ENCODE assay signal across 36 mouse cellular contexts in the genomic region with DNA sequence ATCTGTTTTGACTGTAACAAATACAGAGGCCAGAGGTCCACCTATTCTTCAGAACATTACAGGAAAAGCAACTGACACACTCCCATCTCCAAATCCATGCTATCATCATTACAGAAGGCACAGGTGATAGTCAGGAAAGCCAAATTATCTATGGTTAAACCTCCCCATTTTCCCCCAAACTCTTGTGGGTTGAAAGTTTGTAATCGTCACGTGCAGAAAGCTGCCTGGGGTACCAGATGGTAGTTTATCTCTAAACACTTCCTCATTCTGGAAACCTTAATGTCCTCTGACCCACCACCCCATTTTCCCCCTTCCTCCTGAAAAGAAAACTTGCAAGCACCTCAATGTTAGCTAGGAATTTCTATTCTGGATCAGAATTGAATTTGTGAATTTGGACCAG. TPM values are rescaled to one million over a fixed set of nuclear protein-coding genes. Genes with fewer than 3 reads are reported as not detected.
"Had no signal": no experiment of that assay in that cellular context is flagged by ENCODE, and none has a peak within 500 bp of the region (broad histone marks: within the 10 kb centered on the region; RNA-seq: fewer than 3 reads in every experiment).

No protein-coding gene starts in this region.

- H3K4me3 ChIP-seq: limb, embryonic 10.5 days; limb, embryonic 12.5 days; limb, embryonic 13.5 days; limb, embryonic 15.5 days; liver, embryonic 12.5 days; liver, embryonic 13.5 days; liver, embryonic 15.5 days; lung, embryonic 15.5 days; megakaryocyte, embryonic 14.5 days; midbrain, embryonic 10.5 days; midbrain, embryonic 12.5 days; midbrain, embryonic 13.5 days; midbrain, embryonic 15.5 days; myocyte had no signal

- H3K36me3 ChIP-seq: limb, embryonic 10.5 days; limb, embryonic 12.5 days; limb, embryonic 13.5 days; limb, embryonic 15.5 days; liver, embryonic 12.5 days; liver, embryonic 13.5 days; liver, embryonic 15.5 days; lung, embryonic 15.5 days; midbrain, embryonic 10.5 days; midbrain, embryonic 12.5 days; midbrain, embryonic 13.5 days; midbrain, embryonic 15.5 days had no signal

- ATAC-seq: liver, embryonic 12.5 days; liver, postnatal 0 days; lung, postnatal 0 days; midbrain, embryonic 13.5 days; midbrain, embryonic 15.5 days; midbrain, embryonic 16.5 days had no signal

- H3K9ac ChIP-seq: limb, embryonic 12.5 days; limb, embryonic 13.5 days; limb, embryonic 15.5 days; liver, embryonic 12.5 days; liver, embryonic 13.5 days; liver, embryonic 14.5 days; liver, embryonic 15.5 days; liver, postnatal 0 days; lung, embryonic 14.5 days; lung, embryonic 15.5 days; midbrain, embryonic 12.5 days; midbrain, embryonic 13.5 days; midbrain, embryonic 15.5 days had no signal

- H3K27ac ChIP-seq: limb, embryonic 10.5 days; limb, embryonic 12.5 days; limb, embryonic 13.5 days; limb, embryonic 15.5 days; liver, embryonic 12.5 days; liver, embryonic 13.5 days; liver, embryonic 14.5 days; liver, embryonic 15.5 days; lung, embryonic 15.5 days; macrophage; midbrain, embryonic 10.5 days; midbrain, embryonic 12.5 days; midbrain, embryonic 13.5 days; midbrain, embryonic 15.5 days had no signal

- H3K9me3 ChIP-seq: limb, embryonic 10.5 days; limb, embryonic 12.5 days; limb, embryonic 13.5 days; limb, embryonic 15.5 days; liver, embryonic 12.5 days; liver, embryonic 13.5 days; liver, embryonic 15.5 days; lung, embryonic 15.5 days; megakaryocyte, embryonic 14.5 days; midbrain, embryonic 10.5 days; midbrain, embryonic 12.5 days; midbrain, embryonic 13.5 days; midbrain, embryonic 15.5 days had no signal

- H3K4me2 ChIP-seq: limb, embryonic 12.5 days; limb, embryonic 13.5 days; limb, embryonic 15.5 days; liver, embryonic 11.5 days; liver, embryonic 12.5 days; liver, embryonic 13.5 days; liver, embryonic 15.5 days; lung, embryonic 14.5 days; lung, embryonic 15.5 days; midbrain, embryonic 11.5 days; midbrain, embryonic 12.5 days; midbrain, embryonic 13.5 days; midbrain, embryonic 15.5 days had no signal

- H3K27me3 ChIP-seq: liver, embryonic 13.5 days; liver, embryonic 15.5 days; lung, embryonic 15.5 days; midbrain, embryonic 12.5 days; midbrain, embryonic 13.5 days; midbrain, embryonic 15.5 days had no signal

- DNase-seq: left cerebral cortex, postnatal 4 days; liver; liver, embryonic 13.5 days; liver, postnatal 0 days; lung, adult 18-20 months; lung, adult 2 months; lung, embryonic 14.5 days; lung, postnatal 10 days; lung, postnatal 14 days; lung, postnatal 36 days; lung, postnatal 4 days; midbrain, embryonic 14.5 days had no signal

- H3K4me1 ChIP-seq: limb, embryonic 10.5 days; limb, embryonic 12.5 days; limb, embryonic 13.5 days; limb, embryonic 15.5 days; liver, embryonic 13.5 days; liver, embryonic 15.5 days; lung, embryonic 15.5 days; megakaryocyte, embryonic 14.5 days; midbrain, embryonic 10.5 days; midbrain, embryonic 12.5 days had no signal

RNA-seq across cellular contexts. Expression of gene Hecw1, which starts 7.9 kb away (rescaled TPM):
- total RNA-seq: liver, adult 2 months; megakaryocyte progenitor cell, adult 5-6 weeks; megakaryocyte, adult 5-6 weeks; megakaryocyte-erythroid progenitor cell, adult 5-6 weeks; monocyte, adult 5-6 weeks had no signal
- polyA plus RNA-seq: liver, adult 2 months; liver, postnatal 0 days; lung, adult 2 months; macrophage had no signal
